Mouse (Mus musculus) olfactory bulb, adult 2 months (tissue): ENCODE data around the gene Trip6. TPM values are rescaled to one million over a fixed set of nuclear protein-coding genes. Genes with fewer than 3 reads are reported as not detected.

ENCODE experiments used
- H3K27ac ChIP-seq: fragments of 200-500 bp; 2 replicates; pipeline ENCODE4 v1.5.1; 2012; ENCODE audit warnings: low read depth, low read length; ENCODE audit not compliant: insufficient read depth
- H3K4me1 ChIP-seq: fragments of 200-500 bp; 2 replicates; pipeline ENCODE4 v1.6.1; 2012; ENCODE audit warnings: low read length; ENCODE audit not compliant: control insufficient read depth, insufficient read depth
- H3K4me3 ChIP-seq: fragments of 200-500 bp; 2 replicates; pipeline ENCODE4 v1.5.1; 2012; ENCODE audit warnings: mild to moderate bottlenecking, low read depth, low read length, moderate library complexity; ENCODE audit not compliant: insufficient read depth
- CTCF ChIP-seq: fragments of 200-500 bp; IDR thresholded peaks from 2 replicates; pipeline ENCODE4 v1.5.1; 2012; ENCODE audit warnings: low read depth, mild to moderate bottlenecking, low read length, moderate library complexity; ENCODE audit not compliant: insufficient read depth
- POLR2A ChIP-seq: fragments of 200-500 bp; IDR thresholded peaks from 2 replicates; pipeline ENCODE4 v1.6.1; 2012; ENCODE audit warnings: mild to moderate bottlenecking, low read depth, low read length, moderate library complexity; ENCODE audit not compliant: insufficient read depth
- WGBS: fragments of 180-500 bp; shearing (Covaris S2); methylation state at CpG from one replicate; pipeline ENCODE4 v1.1.7; 2018; 5-methylcytosine and 5-hydroxymethylcytosine counted together
- polyA plus RNA-seq: library from polyadenylated mRNA; stranded (reverse); fragments of >200 nt; gene quantifications from 2 replicates; pipeline ENCODE4 v1.2.4, GENCODE M21; 2012; ENCODE audit warnings: low replicate concordance; ENCODE audit not compliant: missing spikeins, insufficient read depth, insufficient read length

Gene Trip6
- polyA plus RNA-seq, 1 experiment, result not detected

GRCm38 (mm10) chr5:137268131-137268910 is 45.9 kb downstream of the Trip6 start:
- no peak overlapping the region for H3K4me3 ChIP-seq
- H3K4me1 ChIP-seq, result no peaks in the 10 kb centered on the region
- no peak for TF ChIP-seq POLR2A
- no peak for TF ChIP-seq CTCF
- 27% methylated on average over 18 of the region's 18 CpGs for WGBS
- no peak overlapping the region for H3K27ac ChIP-seq

- TF ChIP-seq POLR2A, result no peak
- no peak for TF ChIP-seq CTCF
- Histone ChIP-seq H3K4me3 (no peak overlapping the region), H3K27ac (no peak overlapping the region), H3K4me1 (no peaks in the 10 kb centered on the region)
- 91% methylated on average over 11 of the region's 11 CpGs for WGBS
These were observed 49.4 kb downstream of the Trip6 start for GRCm38 (mm10) chr5:137264787-137265186.

GRCm38 (mm10) chr5:137263897-137264720 is 50.1 kb downstream of the Trip6 start:
- Histone ChIP-seq H3K4me3 (no peak overlapping the region), H3K4me1 (no peaks in the 10 kb centered on the region), H3K27ac (no peak overlapping the region)
- TF ChIP-seq POLR2A (no peak), CTCF (no peak)
- 86% methylated on average over 14 of the region's 14 CpGs for WGBS

Other genes starting within 250 kb of the Trip6 start
- not detected in 2 replicates for gene Serpine1, start 242.1 kb downstream of the Trip6 start, polyA plus RNA-seq
- 43.5 TPM in 1 of 2 replicates, not detected in the other for gene Trim56, start 198.2 kb downstream of the Trip6 start, polyA plus RNA-seq
- not detected in 2 replicates for gene Muc3, start 165.1 kb downstream of the Trip6 start, polyA plus RNA-seq
- not detected in 2 replicates for gene Muc3a, start 102.0 kb downstream of the Trip6 start, polyA plus RNA-seq
- gene Ache, start 26.9 kb downstream of the Trip6 start, polyA plus RNA-seq, result not detected in 2 replicates
- gene Ufsp1, start 19.8 kb downstream of the Trip6 start, polyA plus RNA-seq, result not detected in 2 replicates
- 488 TPM in 1 of 2 replicates, not detected in the other for gene Srrt, start 6.7 kb downstream of the Trip6 start, polyA plus RNA-seq
- not detected in 2 replicates for gene Slc12a9, start 19.2 kb upstream of the Trip6 start, polyA plus RNA-seq
- gene Ephb4, start 35.7 kb upstream of the Trip6 start, polyA plus RNA-seq, result not detected in 2 replicates
- not detected in 2 replicates for gene Zan, start 162.7 kb upstream of the Trip6 start, polyA plus RNA-seq
- not detected in 2 replicates for gene Pop7, start 188.1 kb upstream of the Trip6 start, polyA plus RNA-seq
- gene Gigyf1, start 204.1 kb upstream of the Trip6 start, polyA plus RNA-seq, result not detected in 2 replicates
- gene Epo, start 218.8 kb upstream of the Trip6 start, polyA plus RNA-seq, result not detected in 2 replicates
- gene Gnb2, start 219.1 kb upstream of the Trip6 start, polyA plus RNA-seq, result not detected in 2 replicates
- gene Actl6b, start 239.1 kb upstream of the Trip6 start, polyA plus RNA-seq, result not detected in 2 replicates